29 mouse cellular contexts compared by ENCODE assay signal in the genomic region with DNA sequence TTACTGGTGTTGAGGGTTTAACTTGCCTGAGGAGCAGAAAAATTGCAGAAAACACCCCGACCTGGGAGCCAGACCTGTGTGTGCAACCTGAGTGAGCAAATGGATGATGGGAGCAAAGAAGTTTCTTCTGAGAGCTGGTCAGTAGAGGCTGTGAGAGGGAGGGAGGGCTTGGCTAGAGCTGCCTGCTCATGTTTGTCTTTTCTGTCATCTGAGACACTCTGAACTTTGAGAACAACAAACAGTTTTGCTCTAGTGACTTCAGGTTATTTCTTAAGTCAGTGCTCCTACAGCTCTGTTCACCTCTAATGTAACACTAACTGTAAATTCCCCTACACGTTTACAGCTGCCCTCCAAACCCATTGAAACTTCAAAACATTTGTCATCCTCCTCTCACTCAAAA. TPM values are rescaled to one million over a fixed set of nuclear protein-coding genes. Genes with fewer than 3 reads are reported as not detected.
DNase-seq lines count a peak whose midpoint lies in the region; ATAC-seq lines count a peak whose summit lies in the region.
"Had no signal": no experiment of that assay in that cellular context is flagged by ENCODE, and none has a peak within 500 bp of the region (broad histone marks: within the 10 kb centered on the region; RNA-seq: fewer than 3 reads in every experiment).

No protein-coding gene starts in this region.

- H3K27me3 ChIP-seq in kidney, embryonic 16.5 days (ENCODE audit: insufficient read depth, low read length), result no peaks in the 10 kb centered on the region
- H3K27me3 ChIP-seq: CH12.LX; embryonic facial prominence, embryonic 12.5 days; embryonic facial prominence, embryonic 15.5 days; heart, embryonic 12.5 days; heart, embryonic 15.5 days; hindbrain, embryonic 13.5 days; Patski had no signal

- H3K9me3 ChIP-seq in kidney, embryonic 16.5 days (ENCODE audit: low read length), result no peaks in the 10 kb centered on the region
- H3K9me3 ChIP-seq: embryonic facial prominence, embryonic 12.5 days; embryonic facial prominence, embryonic 15.5 days; G1E; heart, embryonic 12.5 days; heart, embryonic 15.5 days; hindbrain, embryonic 10.5 days; hindbrain, embryonic 13.5 days had no signal

- no peaks in the 10 kb centered on the region for H3K4me1 ChIP-seq in kidney, embryonic 16.5 days (ENCODE audit: insufficient read depth, low read length)
- H3K4me1 ChIP-seq: embryonic facial prominence, embryonic 12.5 days; embryonic facial prominence, embryonic 15.5 days; heart, embryonic 12.5 days; heart, embryonic 15.5 days; hindbrain, embryonic 10.5 days; hindbrain, embryonic 13.5 days had no signal

- WGBS in kidney, embryonic 16.5 days, result 22% methylated on average over 2 of the region's 2 CpGs

- no peak overlapping the region for H3K9ac ChIP-seq in kidney, embryonic 16.5 days (replicated peaks; ENCODE audit: low read length)
- H3K9ac ChIP-seq: embryonic facial prominence, embryonic 12.5 days; embryonic facial prominence, embryonic 15.5 days; forebrain, postnatal 0 days; heart, embryonic 12.5 days; heart, embryonic 15.5 days; hindbrain, embryonic 13.5 days had no signal

- DNase-seq in kidney, adult 9 months, result peak; percentile 48
- DNase-seq in kidney, postnatal 10 days, result no peak
- no peak for DNase-seq in kidney, postnatal 4 days
- DNase-seq in kidney, postnatal 25 days, result peak; percentile 12 to 39
- DNase-seq in heart, adult 11 months, result no peak
- DNase-seq: adrenal gland, postnatal 10 days; B cell, adult 2 months; cerebellum, adult 11 months; cerebellum, adult 2 months; cerebellum, adult 9-11 months; cerebellum, postnatal 25 days; forebrain, postnatal 0 days; gastrocnemius, adult 2 months; gastrocnemius, postnatal 14 days; heart, adult 18-20 months; heart, postnatal 10 days; heart, postnatal 36 days had no signal

- no peak overlapping the region for H3K4me2 ChIP-seq in kidney, embryonic 16.5 days (replicated peaks; ENCODE audit: low read depth, low read length)
- H3K4me2 ChIP-seq: embryonic facial prominence, embryonic 12.5 days; embryonic facial prominence, embryonic 15.5 days; heart, embryonic 12.5 days; heart, embryonic 15.5 days; hindbrain, embryonic 13.5 days had no signal

- H3K27ac ChIP-seq in kidney, embryonic 16.5 days (ENCODE audit: low read length), result no peak overlapping the region
- H3K27ac ChIP-seq: embryonic facial prominence, embryonic 12.5 days; embryonic facial prominence, embryonic 15.5 days; gastrocnemius, adult 2 months; heart, embryonic 15.5 days; hindbrain, embryonic 10.5 days; hindbrain, embryonic 13.5 days had no signal

- no peaks in the 10 kb centered on the region for H3K36me3 ChIP-seq in kidney, embryonic 16.5 days (ENCODE audit: insufficient read depth, low read length)
- H3K36me3 ChIP-seq: embryonic facial prominence, embryonic 12.5 days; embryonic facial prominence, embryonic 15.5 days; G1E; heart, embryonic 12.5 days; heart, embryonic 15.5 days; hindbrain, embryonic 10.5 days; hindbrain, embryonic 13.5 days had no signal

- H3K4me3 ChIP-seq in kidney, embryonic 16.5 days (ENCODE audit: low read length), result no peak overlapping the region
- H3K4me3 ChIP-seq: embryonic facial prominence, embryonic 12.5 days; embryonic facial prominence, embryonic 15.5 days; gastrocnemius, adult 2 months; heart, embryonic 12.5 days; heart, embryonic 15.5 days; hindbrain, embryonic 10.5 days; hindbrain, embryonic 13.5 days had no signal

- ATAC-seq in kidney, embryonic 16.5 days (ENCODE audit: low FRiP score, low TSS enrichment), result peak; percentile 80
- ATAC-seq: forebrain, embryonic 14.5 days; forebrain, postnatal 0 days; hindbrain, embryonic 16.5 days; Patski had no signal

RNA-seq across cellular contexts. Expression of a gene that starts 12.7 kb away (rescaled TPM):
- 21.4 and 24.3 TPM in 2 replicates for polyA plus RNA-seq in kidney, embryonic 16.5 days (2015; fragmentation: Nextera tagmentation; extraction: Ambion mirVana)

RNA-seq across cellular contexts. Expression of a gene that starts 28.7 kb away (rescaled TPM):
- polyA plus RNA-seq in kidney, embryonic 16.5 days (2015; fragmentation: Nextera tagmentation; extraction: Ambion mirVana), result 16.1 and 16.4 TPM in 2 replicates

RNA-seq across cellular contexts. Expression of a gene that starts 37.9 kb away (rescaled TPM):
- 0.37 and 0.51 TPM in 2 replicates for polyA plus RNA-seq in kidney, embryonic 16.5 days (2015; fragmentation: Nextera tagmentation; extraction: Ambion mirVana)
- polyA plus RNA-seq: G1E had no signal

Comparison
In these comparisons a context has a peak if more than half of its experiments do, and no peak if none do; other contexts are left out.
1. DNase-seq: peak in kidney, adult 9 months (single experiment) and kidney, postnatal 25 days (2 of 2); none in kidney, postnatal 10 days (single experiment), kidney, postnatal 4 days (0 of 2) and heart, adult 11 months (single experiment).